Mouse (Mus musculus) bone marrow, adult 2 months (tissue): ENCODE measurements around the gene Srp72.

Experiments
- CTCF ChIP-seq: fragments of 200-500 bp; IDR thresholded peaks from 2 replicates; pipeline ENCODE4 v1.5.1; 2011; ENCODE audit warnings: low read length, control low read depth; ENCODE audit not compliant: control insufficient read depth, insufficient read depth
- POLR2A ChIP-seq: fragments of 200-500 bp; IDR thresholded peaks from 2 replicates; pipeline ENCODE4 v1.6.1; 2011; ENCODE audit warnings: low read depth, mild to moderate bottlenecking, control low read depth, low read length, borderline replicate concordance; ENCODE audit not compliant: control insufficient read depth

- peak; percentile 81 for TF ChIP-seq CTCF
- TF ChIP-seq POLR2A: no peak
These were observed 55.3 kb downstream of the Srp72 start for GRCm38 (mm10) chr5:77029735-77030134.
